Mouse (Mus musculus): Measurements from ENCODE around the gene C2cd5.

Gene C2cd5

GRCm38 (mm10) chr6:143073914-143074313 lies 26.0 kb downstream of the C2cd5 start:
- in situ Hi-C loops (cut with MboI, MseI), result no loop called here

- in situ Hi-C loops (cut with MboI, MseI), result no loop called here
Observed at GRCm38 (mm10) chr6:143073476-143073875, 26.5 kb downstream of the C2cd5 start.

GRCm38 (mm10) chr6:143072412-143073014 lies 27.4 kb downstream of the C2cd5 start:
- in situ Hi-C loops (cut with MboI, MseI), result no loop called here

GRCm38 (mm10) chr6:143070736-143071135 lies 29.2 kb downstream of the C2cd5 start:
- in situ Hi-C loops (cut with MboI, MseI), result no loop called here

DNA sequence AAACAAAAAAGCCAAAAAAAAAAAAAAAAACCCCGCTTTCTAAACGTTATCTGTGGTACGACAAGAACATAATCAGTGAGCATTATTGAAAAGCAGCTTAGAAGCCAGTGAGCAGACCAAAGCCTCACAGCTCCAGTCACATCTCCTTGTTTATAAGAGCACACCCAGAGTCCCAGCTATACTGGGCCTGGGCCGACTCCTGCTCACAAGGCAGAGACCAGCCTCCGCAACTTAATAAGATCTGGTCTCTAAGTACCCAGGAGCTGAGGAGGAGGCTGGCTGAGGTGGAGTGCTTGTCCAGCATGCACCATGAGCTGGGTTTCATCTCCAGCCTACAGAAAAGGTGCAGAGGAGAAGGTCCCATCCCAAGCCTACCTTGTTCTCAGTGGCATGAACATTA lies 29.9 kb downstream of the C2cd5 start:
- in situ Hi-C loops (cut with MboI, MseI), result no loop called here

DNA sequence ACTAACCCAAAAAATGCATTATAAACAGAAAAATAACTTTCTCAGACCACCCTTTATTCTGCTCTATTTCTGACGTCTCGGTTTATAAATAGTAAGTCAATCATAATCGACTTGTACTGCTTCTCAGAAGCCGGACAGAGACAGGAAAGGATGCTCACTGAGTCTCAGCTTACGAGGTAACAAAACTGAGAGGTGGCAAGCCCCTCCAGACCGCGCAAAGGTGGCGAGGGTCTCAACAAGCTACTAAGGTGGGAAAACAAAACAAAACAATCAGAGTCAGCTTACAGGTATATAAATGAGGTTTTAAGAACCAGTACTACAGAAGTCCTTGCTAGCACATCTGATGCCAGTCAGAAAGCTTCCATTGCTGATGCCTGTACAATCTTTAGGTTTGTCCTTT lies 30.3 kb downstream of the C2cd5 start:
- in situ Hi-C loops (cut with MboI, MseI), result no loop called here

- in situ Hi-C loops (cut with MboI, MseI), result no loop called here
Observed at GRCm38 (mm10) chr6:143068181-143068915, 31.6 kb downstream of the C2cd5 start.

DNA sequence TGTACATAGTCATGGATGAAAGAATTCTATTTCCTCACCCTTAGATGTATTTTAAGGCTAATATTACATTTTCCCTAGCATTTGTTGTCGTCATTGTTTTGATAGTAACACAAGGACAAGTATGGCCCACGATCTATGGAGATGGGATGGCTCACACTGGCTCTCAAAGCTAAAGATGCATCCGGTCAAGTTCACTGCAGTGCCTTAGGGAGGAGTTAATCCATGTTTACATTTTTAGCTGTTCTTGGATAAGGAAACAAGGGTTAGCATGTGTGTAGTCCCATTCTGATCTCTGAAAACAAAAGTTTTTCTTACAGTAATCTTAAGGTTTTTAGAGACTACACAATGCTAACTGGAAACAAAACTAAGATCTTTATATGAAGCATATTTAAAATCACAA lies 32.3 kb downstream of the C2cd5 start:
- in situ Hi-C loops (cut with MboI, MseI), result no loop called here

DNA sequence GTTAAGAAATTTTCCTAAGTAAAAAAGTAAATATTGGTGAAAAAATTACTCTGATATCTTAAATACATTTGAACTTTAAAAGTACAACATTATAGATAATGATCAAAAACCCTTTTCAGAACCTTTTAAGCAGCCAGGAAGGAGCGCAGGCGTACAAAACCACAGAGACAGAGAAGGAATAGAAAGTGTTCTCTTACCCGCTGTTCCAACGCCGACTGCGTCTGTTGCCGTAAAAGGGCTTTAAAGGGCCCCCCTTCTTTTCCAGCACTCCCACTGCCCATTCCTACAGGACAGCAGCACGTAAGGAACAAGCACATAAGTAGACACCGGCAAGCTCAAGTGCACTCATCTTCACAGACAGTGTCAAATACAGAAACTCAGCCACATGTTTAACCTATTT lies 33.1 kb downstream of the C2cd5 start:
- in situ Hi-C loops (cut with MboI, MseI), result no loop called here

DNA sequence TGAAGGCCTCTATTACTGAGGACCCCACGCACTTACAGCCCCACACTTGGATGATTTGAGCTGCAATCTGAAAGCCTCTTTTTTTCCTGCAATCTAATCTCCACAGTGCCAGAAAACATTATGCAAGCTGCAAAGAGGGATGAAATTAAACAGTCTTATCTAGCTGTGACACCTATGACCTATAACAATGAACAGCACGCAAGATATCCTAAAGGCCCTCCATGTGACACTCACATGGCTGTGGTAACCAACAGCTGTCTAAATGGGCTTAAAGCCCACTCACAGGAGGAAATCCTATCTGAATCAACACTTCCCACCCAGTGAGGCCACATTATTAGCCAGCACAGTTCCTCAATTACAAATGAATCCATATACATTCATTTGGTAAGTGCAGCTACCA lies 35.9 kb downstream of the C2cd5 start:
- in situ Hi-C loops (cut with MboI, MseI), result no loop called here

DNA sequence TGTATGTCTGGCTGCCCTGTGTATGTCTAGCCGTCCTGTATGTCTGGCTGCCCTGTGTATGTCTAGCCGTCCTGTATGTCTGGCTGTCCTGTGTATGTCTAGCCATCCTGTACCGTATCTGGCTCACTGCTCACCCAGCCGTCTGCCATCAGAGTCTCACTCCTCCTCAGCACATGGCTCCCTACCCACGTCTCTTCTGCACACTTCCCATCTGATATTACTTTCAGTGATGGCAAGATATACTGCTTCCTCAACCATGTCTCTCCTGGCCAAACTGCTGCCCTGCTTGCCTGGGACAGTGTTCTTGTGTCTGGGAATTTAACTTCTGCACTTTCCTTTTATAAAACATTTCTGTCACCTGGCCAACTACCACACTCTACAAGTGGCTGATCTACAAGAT lies 42.3 kb downstream of the C2cd5 start:
- in situ Hi-C loops (cut with MboI, MseI), result no loop called here

- in situ Hi-C loops (cut with MboI, MseI), result no loop called here
Observed at GRCm38 (mm10) chr6:143051566-143051965, 48.4 kb downstream of the C2cd5 start.

- in situ Hi-C loops (cut with MboI, MseI), result loop anchor here (25.0 kb wide), 1 partner anchor 1563 kb away; no protein-coding TSS in a partner anchor
Observed at GRCm38 (mm10) chr6:143049791-143050555, 50.0 kb downstream of the C2cd5 start.

GRCm38 (mm10) chr6:143049117-143049516 lies 50.8 kb downstream of the C2cd5 start:
- in situ Hi-C loops (cut with MboI, MseI), result loop anchor here (25.0 kb wide), 1 partner anchor 1562 kb away; no protein-coding TSS in a partner anchor

GRCm38 (mm10) chr6:143047538-143048258 lies 52.2 kb downstream of the C2cd5 start:
- in situ Hi-C loops (cut with MboI, MseI), result loop anchor here (25.0 kb wide), 1 partner anchor 1560 kb away; no protein-coding TSS in a partner anchor

DNA sequence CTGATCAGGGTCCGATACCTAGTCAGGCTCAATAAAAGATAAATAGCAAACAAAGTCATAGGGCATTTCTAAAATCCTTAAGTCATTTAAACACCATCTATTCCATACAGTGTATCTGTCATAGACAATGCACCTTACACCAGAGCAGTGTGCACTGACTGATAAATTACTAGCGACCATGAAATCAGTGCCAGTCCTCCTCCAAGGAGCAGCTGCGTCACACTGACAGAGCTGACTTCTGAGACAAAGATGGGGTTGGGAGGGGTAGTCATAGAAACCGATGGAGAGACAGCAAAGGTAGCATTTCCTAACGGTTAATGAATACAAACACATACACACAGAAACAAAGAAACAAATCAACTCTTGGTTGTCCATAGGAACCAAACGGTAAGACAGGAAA lies 58.4 kb downstream of the C2cd5 start:
- in situ Hi-C loops (cut with MboI, MseI), result loop anchor here (25.0 kb wide), 1 partner anchor 1554 kb away; no protein-coding TSS in a partner anchor

DNA sequence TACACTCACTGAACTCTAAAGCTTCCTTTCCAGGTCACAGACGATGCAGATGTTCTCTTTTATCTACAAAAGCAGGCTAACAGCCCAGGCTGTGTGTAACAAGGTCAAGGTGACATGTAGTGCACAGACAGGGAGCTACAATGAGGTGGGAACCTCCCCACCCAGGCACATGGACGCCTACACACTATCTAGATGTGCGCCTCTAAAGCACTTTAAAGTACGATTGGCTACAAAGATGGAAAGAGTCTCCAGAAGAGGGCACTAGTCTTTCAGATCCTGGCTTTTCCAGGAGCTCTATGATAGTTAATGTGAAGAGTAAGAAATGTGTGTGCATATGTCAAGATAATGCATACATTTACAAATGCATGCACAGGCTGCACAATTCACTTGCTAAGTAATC lies 64.7 kb downstream of the C2cd5 start:
- in situ Hi-C loops (cut with MboI, MseI), result loop anchor here (10.0 to 25.0 kb wide), 2 partner anchors 150 to 1548 kb away; no protein-coding TSS in a partner anchor

- in situ Hi-C loops (cut with MboI, MseI), result loop anchor here (10.0 to 25.0 kb wide), 2 partner anchors 150 to 1547 kb away; no protein-coding TSS in a partner anchor
Observed at GRCm38 (mm10) chr6:143034503-143034902, 65.4 kb downstream of the C2cd5 start.

- in situ Hi-C loops (cut with MboI, MseI), result loop anchor here (10.0 to 25.0 kb wide), 2 partner anchors 154 to 1543 kb away; no protein-coding TSS in a partner anchor
Observed at GRCm38 (mm10) chr6:143030521-143030920, 69.4 kb downstream of the C2cd5 start.

DNA sequence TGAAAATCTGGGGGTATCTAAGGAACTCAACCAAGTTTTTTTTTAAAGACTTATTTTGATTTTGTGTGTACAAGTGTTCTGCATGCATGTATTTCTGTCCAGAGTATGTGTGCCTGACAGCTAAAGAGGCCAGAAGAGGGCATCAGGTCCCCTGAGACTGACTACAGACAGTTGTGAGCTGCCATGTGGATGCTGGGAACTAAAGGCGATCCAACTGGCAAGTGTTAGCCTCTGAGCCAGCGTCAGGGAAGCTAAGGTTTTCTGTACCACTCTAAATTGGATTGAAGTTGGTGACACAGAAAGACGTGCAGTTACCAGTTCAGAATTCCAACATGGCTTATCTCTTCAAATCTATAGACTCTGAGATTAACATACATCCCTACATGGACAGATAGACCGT lies 72.0 kb downstream of the C2cd5 start:
- in situ Hi-C loops (cut with MboI, MseI), result loop anchor here (25.0 kb wide), 1 partner anchor 1541 kb away; no protein-coding TSS in a partner anchor

DNA sequence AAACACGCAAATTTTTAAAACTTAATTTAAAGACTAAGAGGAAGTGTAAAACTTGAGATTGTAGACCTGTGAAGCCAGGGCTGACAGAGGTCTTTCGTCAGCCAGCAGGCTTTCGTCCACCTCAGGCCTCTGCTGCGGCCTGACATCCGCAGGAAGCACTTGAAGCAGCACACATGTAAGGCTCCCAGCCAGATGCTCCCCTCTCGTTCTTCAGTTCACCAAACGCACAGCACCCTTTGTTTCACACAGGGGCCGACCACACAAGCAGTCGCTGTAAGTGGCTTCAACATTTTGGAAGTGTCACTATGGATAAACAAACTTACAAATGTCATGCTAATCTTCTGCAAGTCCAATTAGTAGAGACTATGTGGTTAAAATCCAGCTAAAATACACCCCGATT lies 72.5 kb downstream of the C2cd5 start:
- in situ Hi-C loops (cut with MboI, MseI), result loop anchor here (25.0 kb wide), 1 partner anchor 1540 kb away; no protein-coding TSS in a partner anchor
